Mouse (Mus musculus) adrenal gland, adult 18-20 months (tissue): ENCODE measurements around the gene Srsf9. TPM values are rescaled to one million over a fixed set of nuclear protein-coding genes. Genes with fewer than 3 reads are reported as not detected.

Experiments
- DNase-seq, 2 experiments: peaks; one replicate each; pipeline ENCODE4 v3.0.0; 2021 to 2022; ENCODE audit warnings: low spot score in 2 of 2
- total RNA-seq, 2 experiments: library from RNA; stranded (reverse); gene quantifications; 1 replicate in 1 of 2; 2 replicates in 1 of 2; pipeline ENCODE4 v1.2.3; 2021

The Srsf9 gene
- total RNA-seq, 2 experiments from 2014 or later = 67.0 to 70.1 TPM

DNA sequence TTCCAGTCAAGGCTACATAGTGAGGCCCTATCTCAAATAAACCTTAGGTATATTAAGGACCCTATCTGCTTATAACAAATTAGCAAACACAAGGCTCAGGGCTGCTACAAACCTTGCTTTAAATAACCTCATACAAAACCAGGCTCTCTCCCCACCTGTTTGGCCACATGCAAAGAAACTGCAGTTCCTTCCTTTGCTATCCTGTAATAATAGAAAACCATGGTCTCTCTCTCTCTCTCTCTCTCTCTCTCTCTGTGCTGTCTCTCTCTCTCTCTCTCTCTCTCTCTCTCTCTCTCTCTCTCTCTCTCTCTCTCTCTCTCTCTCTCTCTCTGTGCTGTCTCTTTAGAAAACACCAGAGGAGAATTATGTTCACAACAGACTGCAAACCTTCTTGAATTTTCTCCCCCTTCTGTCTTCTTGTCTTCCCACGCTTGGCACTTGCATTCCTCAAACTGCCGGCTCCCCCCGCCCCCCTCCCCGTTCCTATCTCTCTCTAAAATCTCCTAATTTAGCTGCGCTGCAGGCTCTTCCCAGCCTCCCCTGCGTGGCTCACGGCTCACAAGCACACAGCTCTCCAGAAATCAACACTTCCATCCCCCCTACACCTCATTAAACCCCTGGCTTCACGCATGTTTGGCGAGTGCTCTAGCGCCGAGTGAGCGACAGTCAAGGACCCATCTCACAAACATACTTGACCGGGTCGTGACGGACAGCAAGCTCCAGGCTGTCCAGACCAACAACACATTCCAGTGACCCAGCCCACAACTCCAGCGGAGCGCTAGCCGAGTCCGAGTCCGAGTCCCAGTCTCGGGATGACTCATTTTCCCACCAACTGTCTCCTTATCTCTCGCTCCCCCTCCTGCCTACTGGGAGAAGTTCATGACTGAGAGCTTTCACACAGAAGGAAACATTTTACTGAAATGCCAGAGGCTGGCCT is 7.7 kb upstream of the Srsf9 start:
- DNase-seq = peak; percentile 56 to 69

DNA sequence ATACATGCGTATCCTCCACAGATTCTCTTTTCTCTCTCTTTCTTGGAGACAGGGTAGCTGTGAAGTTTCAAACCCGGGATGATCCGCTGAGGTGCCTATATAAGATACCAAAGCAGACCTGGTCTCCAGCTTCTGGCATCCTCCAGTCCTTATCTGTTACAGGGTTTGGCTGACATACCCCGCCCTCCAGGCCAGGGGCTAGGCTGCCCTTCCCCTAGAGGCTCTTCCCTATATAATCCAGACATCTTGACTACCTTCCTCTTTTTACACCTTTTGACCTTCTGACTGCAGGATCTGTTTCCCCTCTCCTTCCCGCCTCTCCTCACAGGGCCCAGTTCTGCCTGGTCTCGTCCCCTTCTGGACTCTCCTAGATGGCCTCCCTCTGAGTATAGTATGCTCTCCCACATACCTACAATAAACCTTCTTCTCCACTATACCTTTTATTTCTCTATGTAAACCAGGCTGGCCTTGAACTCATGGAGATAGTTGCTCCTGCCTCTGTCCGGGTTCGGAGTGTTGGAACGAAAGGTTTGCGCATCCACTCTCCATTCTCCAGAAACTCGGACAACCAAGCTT is 633 bp upstream of the Srsf9 start:
- DNase-seq = no peak

- peak; percentile 38 to 48 for DNase-seq
Measured at GRCm38 (mm10) chr5:115327610-115328548, 902 bp downstream of the Srsf9 start.

GRCm38 (mm10) chr5:115330955-115331354 is 4.0 kb downstream of the Srsf9 start:
- DNase-seq = no peak

GRCm38 (mm10) chr5:115333626-115334025 is 6.6 kb downstream of the Srsf9 start:
- DNase-seq = no peak

DNA sequence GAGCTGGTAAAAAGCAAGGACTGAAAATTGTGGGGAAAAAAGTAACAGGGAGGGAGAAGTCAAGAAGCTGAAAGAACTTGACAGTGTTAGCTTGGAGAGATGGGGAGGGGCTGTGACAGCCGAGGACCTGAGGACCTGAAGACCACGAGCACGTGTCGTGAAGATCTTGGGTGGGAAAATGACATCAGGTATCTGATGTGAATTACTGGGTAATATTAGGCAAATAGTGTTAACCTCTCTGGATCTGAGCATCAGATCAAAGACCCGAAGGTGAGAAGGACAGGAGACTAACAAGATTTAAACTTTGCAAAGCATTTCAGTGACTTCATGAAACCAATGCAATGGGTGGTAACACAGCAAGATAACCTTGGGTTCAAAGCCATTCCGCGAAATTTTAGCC is 13.0 kb downstream of the Srsf9 start:
- no peak for DNase-seq

GRCm38 (mm10) chr5:115340577-115341313 is 13.8 kb downstream of the Srsf9 start, which contains the start of the genes Gatc and Triap1:
TSS of gene Gatc (minus strand) at chr5:115341178.
TSS of gene Triap1 (plus strand) at chr5:115341225.
- DNase-seq = peak; percentile 90

- no peak for DNase-seq
Measured at GRCm38 (mm10) chr5:115341314-115342165, 14.6 kb downstream of the Srsf9 start.

GRCm38 (mm10) chr5:115347564-115347963 is 20.6 kb downstream of the Srsf9 start:
- DNase-seq = peak; percentile 71 to 82

DNA sequence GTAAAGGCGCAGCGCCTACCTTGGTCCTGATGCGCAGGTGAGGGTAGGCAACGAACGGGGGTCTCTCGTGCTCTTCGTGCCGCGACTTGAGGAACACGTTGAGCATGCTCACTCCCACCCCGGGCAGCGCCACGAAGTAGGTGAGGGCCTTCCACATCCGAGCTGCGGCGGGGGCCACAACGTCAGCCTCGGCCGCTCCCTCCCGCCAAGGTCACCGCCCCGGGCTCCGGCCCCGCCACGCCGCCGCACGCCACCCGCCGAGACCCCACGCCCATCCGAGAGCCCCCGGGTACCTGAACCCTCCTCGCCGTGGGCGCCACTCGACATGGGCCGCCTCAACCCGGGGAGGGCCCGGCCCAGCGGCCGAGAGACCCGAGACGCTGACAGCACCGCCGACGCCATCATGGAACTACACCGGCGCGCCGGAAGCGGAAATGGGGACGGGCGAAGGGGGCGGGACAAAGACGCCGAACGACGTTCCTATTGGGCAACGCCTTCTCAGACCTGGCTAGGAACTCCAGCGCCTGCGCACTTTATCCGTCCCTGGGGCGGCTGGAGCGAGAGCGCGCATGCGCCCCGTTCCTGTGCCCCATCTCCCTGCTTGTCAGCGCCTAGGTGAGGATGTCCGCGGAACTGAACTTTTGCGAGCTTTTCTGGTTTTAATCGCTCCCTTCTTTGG is 21.7 kb downstream of the Srsf9 start, which contains the start of gene Cox6a1:
Gene Cox6a1 (minus strand): TSS at position 436 of the 679 bp plus-strand sequence.
- peak; percentile 98 for DNase-seq

DNA sequence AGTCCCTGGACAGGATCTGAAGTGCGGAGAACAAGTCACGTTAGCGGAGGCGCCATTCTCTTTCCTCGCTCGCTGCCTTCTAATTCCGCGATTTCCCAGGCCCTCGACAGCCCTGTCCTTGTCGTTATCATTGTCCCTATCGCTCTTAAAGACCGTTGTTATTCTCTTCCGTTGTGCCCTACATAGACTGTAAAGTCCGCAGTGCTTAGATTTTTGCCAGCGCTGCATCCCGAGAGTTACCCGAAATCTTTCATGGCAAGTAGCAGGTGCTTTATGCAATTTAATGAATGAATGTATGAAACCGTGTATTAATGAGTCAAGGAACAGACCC is 22.2 kb downstream of the Srsf9 start:
- DNase-seq = no peak

DNA sequence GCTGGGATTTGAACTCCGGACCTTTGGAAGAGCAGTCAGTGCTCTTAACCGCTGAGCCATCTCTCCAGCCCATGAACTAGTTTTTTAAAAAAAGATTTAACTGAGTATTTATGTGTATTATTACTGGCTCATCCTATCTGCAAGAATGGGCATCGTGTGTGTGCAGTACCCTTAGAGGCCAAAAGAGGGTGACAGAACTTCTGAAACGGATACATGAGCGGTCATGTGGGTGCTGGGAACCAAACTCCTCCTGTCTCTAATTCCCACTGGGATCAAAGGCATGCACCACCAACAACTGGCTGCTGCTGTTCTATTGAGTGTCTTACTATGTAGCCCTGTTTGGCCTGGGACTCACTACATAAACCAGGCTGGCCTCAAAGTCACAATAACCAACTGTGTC is 24.4 kb downstream of the Srsf9 start:
- no peak for DNase-seq

DNA sequence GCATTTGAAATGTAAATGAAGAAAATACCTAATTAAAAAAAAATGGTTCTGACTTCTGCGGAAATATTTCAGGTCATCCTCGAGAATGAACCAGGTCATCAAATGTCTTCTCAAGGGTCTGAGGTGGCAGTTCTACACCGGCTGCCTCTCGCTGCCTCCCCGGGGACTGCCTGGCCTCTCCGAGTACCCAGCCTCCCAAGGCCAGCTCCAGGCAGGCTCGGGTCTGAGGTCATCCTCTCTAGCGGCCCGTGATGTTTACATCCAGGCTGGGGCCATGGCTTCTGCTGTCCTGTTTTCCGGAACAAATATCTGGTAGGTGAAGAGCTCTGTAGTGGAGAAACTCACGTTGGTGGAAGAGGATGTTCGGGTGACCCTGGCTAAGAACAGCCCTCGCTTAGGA is 28.1 kb downstream of the Srsf9 start:
- DNase-seq = no peak

DNA sequence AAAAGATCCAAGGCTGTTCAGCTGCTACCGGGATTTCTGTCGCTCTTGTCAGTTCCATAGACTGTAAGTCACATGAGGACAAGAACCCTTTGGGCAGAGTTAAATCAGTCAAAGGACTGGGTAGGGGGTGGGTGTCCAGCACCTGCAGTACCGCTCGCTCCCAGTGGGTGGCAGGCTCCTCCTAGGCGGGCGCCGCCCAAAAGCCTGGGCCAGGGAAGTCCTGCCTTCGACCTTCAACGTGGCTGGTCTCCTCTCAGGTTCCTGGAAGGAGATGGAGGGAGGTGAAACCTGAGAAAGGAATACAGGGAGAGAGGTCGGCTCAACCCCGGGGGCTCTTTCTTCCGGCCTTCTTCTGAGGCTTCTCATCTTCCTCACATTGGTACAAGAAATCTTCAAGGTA is 31.9 kb downstream of the Srsf9 start:
- DNase-seq = peak; percentile 92 to 93

DNA sequence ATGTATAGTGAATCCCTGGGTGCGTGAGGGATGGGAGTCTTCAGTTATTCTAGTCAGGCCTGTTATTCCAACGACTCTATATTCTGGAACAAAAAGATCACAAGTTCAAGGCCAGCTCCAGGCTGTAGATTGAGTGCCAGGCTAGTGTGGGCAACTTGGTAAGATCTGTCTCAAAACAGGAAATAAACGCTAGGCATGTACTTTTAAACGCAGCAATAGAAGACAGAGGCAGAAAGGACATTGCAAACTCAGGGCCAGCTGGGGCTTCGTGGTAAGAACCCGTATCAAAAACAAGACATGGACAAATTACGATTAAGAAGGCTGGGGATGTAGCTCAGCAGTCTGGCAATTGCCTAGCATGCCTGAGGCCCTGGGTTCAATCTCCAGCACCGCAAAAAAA is 32.5 kb downstream of the Srsf9 start:
- no peak for DNase-seq

GRCm38 (mm10) chr5:115359851-115360372 is 32.9 kb downstream of the Srsf9 start:
- no peak for DNase-seq

GRCm38 (mm10) chr5:115362216-115362615 is 35.2 kb downstream of the Srsf9 start:
- no peak for DNase-seq

- no peak for DNase-seq
Measured at GRCm38 (mm10) chr5:115362819-115363714, 36.1 kb downstream of the Srsf9 start.
